Mouse (Mus musculus): Measurements from ENCODE around the gene Bicdl2.

- TF ChIP-seq POLR2A (IDR thresholded peaks at IDR 0.05; ENCODE audit: low read depth, low read length) (no peak), CTCF (IDR thresholded peaks at IDR 0.05; ENCODE audit: extremely low read depth, insufficient read depth, insufficient read length, insufficient replicate concordance) (no peak)
Measured at GRCm38 (mm10) chr17:23699131-23700077, 39.1 kb downstream of the Bicdl2 start.
